Mouse (Mus musculus): ENCODE results near the gene Dhrs13. TPM values are rescaled to one million over a fixed set of nuclear protein-coding genes. Genes with fewer than 3 reads are reported as not detected.

Dhrs13 gene
- total RNA-seq (2021): 1 to 10 TPM; 7.9 to 8.9 TPM

DNA sequence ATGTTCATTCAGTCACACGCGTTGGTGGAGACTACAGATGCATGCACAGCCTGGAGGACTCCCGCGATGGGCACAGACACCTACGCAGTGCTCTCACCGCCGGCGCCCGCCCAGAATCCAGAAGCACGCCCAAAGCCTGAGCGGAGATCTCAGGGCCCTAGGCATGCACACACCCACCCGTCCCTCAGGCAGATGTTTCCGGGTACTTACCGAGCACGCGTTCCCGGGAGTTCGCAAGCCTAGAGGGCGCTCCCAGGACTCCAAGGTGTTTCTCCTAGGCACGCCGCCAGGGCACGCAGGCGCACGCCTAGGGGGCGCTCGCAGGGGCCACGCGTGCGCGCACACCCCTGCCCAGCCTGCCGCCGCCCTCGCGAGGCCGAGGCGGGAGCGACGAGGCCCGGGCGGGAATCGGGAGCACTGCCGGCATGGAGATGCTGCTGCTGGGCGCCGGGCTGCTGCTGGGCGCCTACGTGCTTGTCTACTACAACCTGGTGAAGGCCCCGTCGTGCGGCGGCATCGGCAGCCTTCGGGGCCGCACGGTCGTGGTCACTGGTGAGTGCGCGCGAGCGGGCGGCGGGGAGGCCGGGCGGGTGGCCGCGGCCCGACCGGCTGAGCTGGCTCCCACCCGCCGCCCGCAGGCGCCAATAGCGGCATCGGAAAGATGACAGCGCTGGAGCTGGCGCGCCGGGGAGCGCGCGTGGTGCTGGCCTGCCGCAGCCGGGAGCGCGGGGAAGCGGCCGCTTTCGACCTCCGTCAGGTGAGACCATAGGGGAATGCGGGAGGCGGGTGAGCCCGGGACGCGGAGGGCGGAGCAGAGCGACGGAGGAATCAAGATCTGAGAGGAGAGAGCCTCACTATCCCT is at the start of gene Dhrs13:
Dhrs13 (plus strand) TSS at position 334 of the 862 bp plus-strand sequence.
- intact Hi-C loops (cut with DNase I): loop anchor here (5.0 kb wide), 1 partner anchor 145 kb away; the partner anchor contains the start of genes Nek8 and Tlcd1
- DNase-seq (ENCODE audit: low spot score in 2 of 2): peak; percentile 89 to 93

DNA sequence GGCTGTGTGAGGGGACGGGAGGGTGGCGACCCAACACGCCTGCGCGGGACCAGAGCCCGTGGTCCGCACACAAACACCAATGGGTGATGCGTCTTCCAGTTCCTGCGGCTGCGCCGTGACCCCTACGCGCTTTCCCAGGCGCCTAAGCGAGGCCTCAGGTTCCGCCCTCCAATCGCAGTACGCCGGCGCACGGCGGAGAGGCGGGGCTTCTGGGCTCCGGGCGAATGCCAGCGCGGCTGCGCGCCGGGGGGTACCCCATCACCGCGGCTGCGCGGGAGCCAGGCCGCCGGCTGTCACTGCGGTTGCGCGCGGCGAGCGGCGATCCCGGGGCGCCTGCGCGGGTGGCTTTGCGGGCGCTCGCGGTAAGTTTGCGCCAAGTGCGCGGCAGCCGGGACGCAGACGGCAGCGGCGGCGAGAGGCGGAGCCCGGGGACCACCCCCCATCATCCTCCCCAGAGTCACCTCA is 49.6 kb upstream of the Dhrs13 start, which contains the start of gene Phf12:
Phf12 (plus strand) TSS at position 314 of the 465 bp plus-strand sequence.
- DNase-seq (ENCODE audit: low spot score in 2 of 2): peak; percentile 100
- intact Hi-C loops (cut with DNase I): no loop called here

DNA sequence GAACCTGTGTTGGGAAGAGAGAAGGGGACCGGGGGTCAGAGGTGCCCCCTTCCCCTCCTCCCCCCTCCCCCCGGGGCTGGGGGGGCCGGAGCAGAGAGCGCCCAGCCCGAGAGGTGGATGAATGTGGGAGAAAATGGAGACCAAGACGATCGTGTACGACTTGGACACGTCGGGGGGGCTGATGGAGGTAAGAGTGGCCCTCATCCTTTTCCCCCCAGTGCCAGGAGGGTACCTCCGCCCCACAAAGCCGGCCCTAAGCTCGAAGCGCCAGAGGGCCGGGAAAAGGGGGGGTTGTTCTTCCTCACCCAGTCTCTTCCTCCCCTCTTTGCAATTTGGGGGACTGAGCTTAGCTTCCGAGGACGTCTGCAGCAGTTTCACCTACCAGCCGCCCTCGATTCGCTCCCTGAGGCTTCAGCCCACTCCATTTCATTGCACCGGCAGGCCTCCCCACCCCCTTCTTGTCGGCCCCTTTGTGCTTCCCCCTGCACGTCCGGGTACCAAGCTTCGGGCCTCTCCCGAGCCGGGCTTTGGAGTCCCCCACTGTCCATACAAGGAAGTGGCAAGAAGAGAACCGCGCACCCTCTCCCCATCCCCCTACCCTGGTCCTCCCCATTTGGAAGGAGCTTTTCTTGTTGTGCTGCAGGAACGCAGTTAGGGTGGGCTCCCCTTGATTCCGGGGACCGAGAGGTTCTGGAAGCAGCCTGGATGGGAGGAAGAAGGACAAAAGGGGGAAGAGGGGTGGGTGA is 48.7 kb upstream of the Dhrs13 start:
- DNase-seq (ENCODE audit: low spot score in 2 of 2): peak; percentile 47 to 64
- intact Hi-C loops (cut with DNase I): no loop called here

DNA sequence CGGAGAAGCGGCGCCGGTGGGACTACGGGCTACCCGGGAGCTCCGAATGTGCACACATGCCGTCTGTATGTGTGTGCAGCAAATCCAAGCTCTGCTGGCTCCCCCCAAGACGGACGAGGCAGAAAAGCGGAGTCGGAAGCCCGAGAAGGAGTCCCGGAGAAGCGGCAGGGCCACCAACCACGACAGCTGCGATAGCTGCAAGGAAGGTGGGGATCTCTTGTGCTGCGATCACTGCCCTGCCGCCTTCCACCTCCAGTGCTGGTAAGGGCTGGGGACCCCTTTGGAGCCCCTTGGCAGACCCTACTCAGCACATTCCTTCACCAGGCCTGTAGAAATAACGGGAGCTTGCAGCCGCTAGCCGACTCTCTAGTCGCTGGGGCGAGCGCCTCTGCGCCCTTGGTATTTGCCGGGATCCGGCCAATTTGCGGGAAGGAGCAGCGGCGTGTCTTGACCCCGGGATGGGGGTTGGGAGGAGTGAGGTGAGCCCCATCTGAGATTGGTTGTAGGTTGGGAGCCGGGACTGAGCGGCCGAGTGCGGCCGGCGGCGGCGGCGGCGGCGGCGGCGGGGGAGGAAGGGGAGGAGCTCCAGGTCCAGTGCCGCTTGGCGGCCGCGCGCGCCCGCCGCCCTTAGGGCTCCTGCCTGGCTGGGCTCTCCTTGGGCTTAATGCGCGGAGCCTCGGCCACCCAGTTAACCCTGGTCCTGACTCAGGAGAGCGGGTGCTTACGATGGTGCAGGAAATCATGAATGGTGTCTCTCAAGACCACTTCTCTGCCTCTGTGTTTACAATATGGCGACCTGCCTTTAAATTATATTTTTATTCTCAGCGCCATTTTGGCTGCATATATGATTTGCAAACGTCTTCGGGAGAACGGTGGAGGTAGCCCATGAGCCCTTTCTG is 47.9 kb upstream of the Dhrs13 start:
- intact Hi-C loops (cut with DNase I): no loop called here
- DNase-seq (ENCODE audit: low spot score in 2 of 2): peak; percentile 68 to 69

DNA sequence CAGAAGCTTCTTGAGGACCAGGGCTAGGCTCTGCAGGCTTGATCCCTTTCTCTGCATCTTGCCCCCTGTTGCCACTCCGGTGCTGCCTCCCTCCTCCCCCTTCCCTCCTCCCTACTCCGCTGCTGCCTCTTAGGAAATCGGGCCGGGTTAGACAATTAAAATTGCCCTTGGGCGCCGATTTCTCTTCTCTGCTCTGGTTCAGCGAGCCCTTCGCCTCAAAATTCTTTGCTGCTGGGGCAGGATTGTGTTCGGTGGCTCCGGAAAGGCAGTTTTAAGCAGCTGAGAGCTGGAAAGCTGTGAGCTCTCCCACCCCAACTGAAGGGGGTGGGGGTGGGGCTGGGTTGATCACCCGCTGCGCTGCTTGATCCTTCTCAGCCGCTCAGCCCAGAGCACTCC is 47.2 kb upstream of the Dhrs13 start:
- peak; percentile 55 to 60 for DNase-seq (ENCODE audit: low spot score in 2 of 2)
- intact Hi-C loops (cut with DNase I): no loop called here

- intact Hi-C loops (cut with DNase I): no loop called here
- no peak for DNase-seq (ENCODE audit: low spot score in 2 of 2)
Measured at GRCm38 (mm10) chr11:77985541-77986065, 46.5 kb upstream of the Dhrs13 start.

DNA sequence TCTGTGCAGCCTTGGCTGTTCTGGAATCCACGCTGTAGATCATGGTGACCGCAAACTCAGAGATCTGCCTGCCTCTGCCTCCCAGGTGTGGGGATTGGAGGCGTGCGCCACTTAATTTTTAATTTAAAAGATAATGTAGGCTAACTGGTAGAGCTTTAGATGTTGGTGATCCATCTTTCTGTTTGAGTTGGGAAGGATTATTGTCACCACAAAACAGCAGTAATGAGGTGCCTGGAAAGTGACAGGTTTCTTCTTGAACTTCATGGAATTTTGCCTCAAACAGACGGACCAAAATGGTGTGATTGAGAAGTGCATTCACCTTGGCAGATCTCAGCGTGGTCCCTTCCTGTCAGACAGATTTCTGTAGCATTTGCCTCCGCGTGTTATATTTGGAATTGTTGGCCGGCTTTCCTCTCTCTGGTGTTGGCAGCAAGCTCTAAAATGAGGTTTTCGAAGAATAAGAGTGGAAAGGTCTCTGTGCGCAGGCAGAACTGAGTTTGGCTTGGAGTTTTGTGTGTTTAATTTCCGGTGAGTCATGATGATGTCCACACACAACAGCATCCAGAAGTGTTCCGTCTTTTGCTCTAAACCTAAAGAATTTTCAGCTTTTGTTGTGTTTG is 42.9 kb upstream of the Dhrs13 start:
- intact Hi-C loops (cut with DNase I): no loop called here
- DNase-seq (ENCODE audit: low spot score in 2 of 2): peak; percentile 45 to 85

DNA sequence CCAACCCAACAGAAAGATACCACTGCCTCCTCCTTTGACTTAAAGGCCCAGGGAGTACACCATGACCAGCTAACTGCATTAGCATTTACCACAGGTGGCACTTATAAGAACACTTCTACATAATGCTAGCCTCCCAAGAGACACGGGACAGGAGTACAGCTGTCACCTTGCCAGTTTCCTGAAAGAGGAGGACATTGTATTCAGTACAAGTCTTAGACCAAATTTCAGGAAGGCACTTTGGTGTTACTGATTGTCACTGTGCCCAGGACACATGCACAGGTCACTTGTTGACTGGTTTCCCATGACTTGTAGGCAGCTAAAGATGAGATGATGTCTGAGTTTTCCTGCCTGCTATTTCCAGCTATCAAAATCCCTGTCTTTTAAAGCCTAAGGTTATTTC is 36.5 kb upstream of the Dhrs13 start:
- no peak for DNase-seq (ENCODE audit: low spot score in 2 of 2)
- intact Hi-C loops (cut with DNase I): no loop called here

GRCm38 (mm10) chr11:78006446-78006845 is 25.6 kb upstream of the Dhrs13 start:
- no peak for DNase-seq (ENCODE audit: low spot score in 2 of 2)
- intact Hi-C loops (cut with DNase I): no loop called here

GRCm38 (mm10) chr11:78019676-78020075 is 12.4 kb upstream of the Dhrs13 start:
- intact Hi-C loops (cut with DNase I): loop anchor here (2.0 kb wide), 1 partner anchor 159 kb away; no protein-coding TSS in a partner anchor

DNA sequence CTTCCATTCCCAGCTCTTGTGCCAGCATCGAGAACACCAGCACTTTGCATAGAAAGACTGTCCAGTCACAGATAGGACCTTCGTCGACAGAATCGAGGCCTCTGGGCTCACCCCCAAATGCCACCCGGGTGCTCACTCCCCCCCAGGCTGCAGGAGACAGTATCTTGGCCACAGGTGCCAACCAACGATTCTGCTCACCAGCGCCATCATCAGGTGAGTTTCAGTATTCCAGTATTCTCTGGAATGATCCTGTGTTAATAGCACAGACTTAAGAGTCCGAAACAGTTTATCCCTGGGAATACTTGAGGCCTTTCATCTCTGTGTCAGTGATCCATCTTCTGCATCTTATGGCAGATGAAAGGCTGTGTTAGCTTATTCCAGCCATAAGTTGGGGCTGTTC is 8.5 kb upstream of the Dhrs13 start:
- intact Hi-C loops (cut with DNase I): no loop called here
- no peak for DNase-seq (ENCODE audit: low spot score in 2 of 2)

More at GRCm38 (mm10) chr11:78019676-78020075, 12.4 kb upstream of the Dhrs13 start:
- DNase-seq (ENCODE audit: low spot score in 2 of 2): peak; percentile 75 to 76

DNA sequence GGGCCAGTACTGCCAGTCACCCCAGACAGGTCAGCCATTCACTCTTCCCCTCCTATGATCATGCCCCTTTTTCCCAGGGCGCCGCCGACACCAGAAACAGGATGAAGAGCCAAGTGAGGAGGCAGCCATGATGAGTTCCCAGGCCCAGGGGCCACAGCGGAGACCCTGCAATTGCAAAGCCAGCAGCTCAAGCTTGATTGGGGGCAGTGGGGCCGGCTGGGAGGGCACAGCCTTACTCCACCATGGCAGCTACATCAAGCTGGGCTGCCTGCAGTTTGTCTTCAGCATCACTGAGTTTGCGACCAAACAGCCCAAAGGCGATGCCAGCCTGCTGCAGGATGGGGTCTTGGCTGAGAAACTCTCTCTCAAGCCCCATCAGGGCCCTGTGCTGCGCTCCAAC is 2.8 kb upstream of the Dhrs13 start:
- intact Hi-C loops (cut with DNase I): no loop called here
- no peak for DNase-seq (ENCODE audit: low spot score in 2 of 2)

GRCm38 (mm10) chr11:78030600-78030999 is 1.5 kb upstream of the Dhrs13 start:
- no peak for DNase-seq (ENCODE audit: low spot score in 2 of 2)
- intact Hi-C loops (cut with DNase I): loop anchor here (5.0 kb wide), 1 partner anchor 147 kb away; the partner anchor contains the start of genes Nek8 and Tlcd1

DNA sequence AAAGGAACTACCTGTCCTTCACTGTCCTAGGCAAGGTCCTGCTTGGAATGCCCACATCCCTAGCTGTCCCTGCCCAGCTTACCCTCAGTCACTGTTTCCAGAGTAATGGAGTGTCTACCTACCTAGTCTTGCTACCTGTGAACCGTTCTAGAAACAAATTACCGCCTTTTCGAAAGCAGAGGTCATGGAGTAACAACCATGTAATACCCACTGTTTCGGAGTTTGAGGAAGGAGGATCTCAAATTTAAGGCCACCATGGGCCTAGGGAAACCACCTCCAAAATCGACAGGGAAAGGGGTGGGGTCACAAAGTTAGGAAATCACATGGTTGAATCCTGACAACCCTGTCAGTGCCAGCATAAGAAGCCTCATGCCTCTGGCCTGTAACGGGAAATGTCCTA is 691 bp upstream of the Dhrs13 start:
- no peak for DNase-seq (ENCODE audit: low spot score in 2 of 2)
- intact Hi-C loops (cut with DNase I): loop anchor here (5.0 kb wide), 1 partner anchor 146 kb away; the partner anchor contains the start of genes Nek8 and Tlcd1

DNA sequence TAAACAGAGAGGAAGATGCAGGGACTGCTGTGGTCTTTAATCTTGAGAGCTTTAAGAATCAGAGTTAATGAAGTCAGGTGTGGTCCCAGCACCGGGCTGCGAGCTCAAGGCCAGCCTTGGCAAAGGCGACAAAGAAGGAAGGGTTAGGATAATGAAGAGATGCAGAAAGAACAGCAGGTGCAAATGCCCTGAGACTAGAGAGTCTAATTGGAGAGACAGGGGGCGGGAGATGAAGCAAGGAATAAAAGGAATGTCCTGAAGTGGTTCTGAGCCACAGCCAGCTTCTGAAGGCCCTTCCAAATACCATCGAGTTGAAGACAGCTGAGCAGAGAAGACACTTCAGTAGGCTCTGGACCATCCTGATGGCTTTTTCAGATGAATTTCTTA is 722 bp downstream of the Dhrs13 start:
- DNase-seq (ENCODE audit: low spot score in 2 of 2): peak in 1 of 2 experiments; percentile 20
- intact Hi-C loops (cut with DNase I): loop anchor here (5.0 kb wide), 1 partner anchor 144 kb away; the partner anchor contains the start of genes Nek8 and Tlcd1

GRCm38 (mm10) chr11:78033931-78034617 is 2.0 kb downstream of the Dhrs13 start:
- no peak for DNase-seq (ENCODE audit: low spot score in 2 of 2)
- intact Hi-C loops (cut with DNase I): loop anchor here (5.0 kb wide), 1 partner anchor 143 kb away; the partner anchor contains the start of genes Nek8 and Tlcd1

DNA sequence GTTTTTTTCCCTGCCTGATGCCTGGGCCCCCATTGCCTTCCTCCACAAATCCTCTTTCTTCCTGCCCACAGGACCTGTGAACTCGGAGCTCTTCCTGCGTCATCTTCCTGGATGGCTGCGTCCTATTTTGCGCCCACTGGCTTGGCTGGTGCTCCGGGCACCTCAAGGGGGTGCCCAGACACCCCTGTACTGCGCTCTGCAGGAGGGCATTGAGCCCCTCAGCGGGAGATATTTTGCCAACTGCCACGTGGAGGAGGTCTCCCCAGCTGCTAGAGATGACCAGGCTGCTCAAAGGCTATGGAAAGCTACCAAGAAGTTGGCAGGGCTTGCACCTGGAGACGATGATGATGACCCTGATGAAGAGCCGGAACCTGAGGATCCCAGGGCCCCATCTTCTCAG is 4.7 kb downstream of the Dhrs13 start:
- intact Hi-C loops (cut with DNase I): no loop called here
- DNase-seq (ENCODE audit: low spot score in 2 of 2): no peak

All from left cerebral cortex, postnatal 25 days (tissue).